ENCODE assay signal across 26 mouse cellular contexts in the genomic region with DNA sequence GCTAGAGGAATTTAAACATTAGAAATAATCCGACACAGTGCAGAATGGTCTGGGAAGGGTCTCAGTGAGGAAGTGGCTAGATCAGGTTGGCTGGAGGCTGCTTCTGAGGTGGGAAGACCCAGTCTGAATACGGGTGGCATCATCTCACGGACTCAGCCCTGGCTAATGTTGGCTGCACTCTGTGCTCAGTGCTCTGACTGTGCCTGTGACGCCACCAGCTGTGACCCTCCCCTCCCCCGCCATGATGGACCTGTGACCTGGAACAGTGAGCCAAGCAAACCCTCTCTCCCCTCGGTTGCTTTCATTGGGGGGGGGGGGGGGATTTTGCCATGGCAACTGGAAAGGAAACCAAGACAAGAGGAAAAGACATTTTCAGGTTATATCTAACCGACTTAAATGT.
DNase-seq lines count a peak whose midpoint lies in the region; ATAC-seq and TF ChIP-seq lines count a peak whose summit lies in the region.
"Had no signal": no experiment of that assay in that cellular context is flagged by ENCODE, and none has a peak within 500 bp of the region (broad histone marks: within the 10 kb centered on the region; RNA-seq: fewer than 3 reads in every experiment).

No protein-coding gene starts in this region.

- H3K27ac ChIP-seq in heart, embryonic 11.5 days (ENCODE audit: low read depth, low read length), result no peak overlapping the region
- no peak overlapping the region for H3K27ac ChIP-seq in kidney, embryonic 16.5 days (ENCODE audit: low read length)
- H3K27ac ChIP-seq in liver, postnatal 0 days (ENCODE audit: low read depth), result no peak overlapping the region
- H3K27ac ChIP-seq in liver, embryonic 12.5 days, result no peak overlapping the region
- no peak overlapping the region for H3K27ac ChIP-seq in neural tube, embryonic 14.5 days (ENCODE audit: low read depth, low read length)
- H3K27ac ChIP-seq: forebrain, embryonic 13.5 days; heart, embryonic 15.5 days; intestine, embryonic 15.5 days; kidney, postnatal 0 days; layer of hippocampus, adult 2 months; left cerebral cortex, adult 2 months; limb, embryonic 13.5 days; liver, embryonic 14.5 days had no signal

- no peak overlapping the region for H3K9ac ChIP-seq in heart, embryonic 11.5 days (ENCODE audit: low read depth, low read length)
- no peak overlapping the region for H3K9ac ChIP-seq in kidney, embryonic 16.5 days (replicated peaks; ENCODE audit: low read length)
- no peak overlapping the region for H3K9ac ChIP-seq in liver, postnatal 0 days (replicated peaks)
- no peak overlapping the region for H3K9ac ChIP-seq in liver, embryonic 12.5 days
- H3K9ac ChIP-seq in neural tube, embryonic 14.5 days (replicated peaks; ENCODE audit: low read depth, low read length), result no peak overlapping the region
- H3K9ac ChIP-seq: forebrain, embryonic 13.5 days; heart, embryonic 15.5 days; intestine, embryonic 15.5 days; limb, embryonic 13.5 days; liver, embryonic 14.5 days; lung, embryonic 14.5 days had no signal

- TF ChIP-seq EP300 in liver, postnatal 0 days (IDR thresholded peaks at IDR 0.05; ENCODE audit: low read depth), result no peak

- no peak overlapping the region for H3K4me2 ChIP-seq in heart, embryonic 11.5 days
- H3K4me2 ChIP-seq in kidney, embryonic 16.5 days (replicated peaks; ENCODE audit: low read depth, low read length), result no peak overlapping the region
- H3K4me2 ChIP-seq in liver, postnatal 0 days (ENCODE audit: low read depth, low read length), result no peak overlapping the region
- no peak overlapping the region for H3K4me2 ChIP-seq in liver, embryonic 12.5 days
- H3K4me2 ChIP-seq in neural tube, embryonic 14.5 days (ENCODE audit: low read depth, low read length), result no peak overlapping the region
- H3K4me2 ChIP-seq: forebrain, embryonic 13.5 days; heart, embryonic 15.5 days; intestine, embryonic 15.5 days; limb, embryonic 13.5 days; lung, embryonic 14.5 days had no signal

- no peak for TF ChIP-seq CTCF in liver, postnatal 0 days (IDR thresholded peaks at IDR 0.05; ENCODE audit: low read depth)

- no peaks in the 10 kb centered on the region for H3K9me3 ChIP-seq in heart, embryonic 11.5 days (replicated peaks; ENCODE audit: control insufficient read depth, low read length)
- H3K9me3 ChIP-seq in kidney, embryonic 16.5 days (ENCODE audit: low read length), result no peaks in the 10 kb centered on the region
- no peaks in the 10 kb centered on the region for H3K9me3 ChIP-seq in liver, postnatal 0 days (ENCODE audit: low read length)
- no peaks in the 10 kb centered on the region for H3K9me3 ChIP-seq in liver, embryonic 12.5 days (replicated peaks)
- no peaks in the 10 kb centered on the region for H3K9me3 ChIP-seq in neural tube, embryonic 14.5 days (ENCODE audit: control insufficient read depth, low read length)
- H3K9me3 ChIP-seq: forebrain, embryonic 13.5 days; heart, embryonic 15.5 days; intestine, embryonic 15.5 days; limb, embryonic 13.5 days had no signal

- H3K27me3 ChIP-seq in heart, embryonic 11.5 days (ENCODE audit: control insufficient read depth, insufficient read depth, low read length), result no peaks in the 10 kb centered on the region
- H3K27me3 ChIP-seq in kidney, embryonic 16.5 days (ENCODE audit: insufficient read depth, low read length), result no peaks in the 10 kb centered on the region
- no peaks in the 10 kb centered on the region for H3K27me3 ChIP-seq in liver, postnatal 0 days (ENCODE audit: insufficient read depth, low read length)
- H3K27me3 ChIP-seq in liver, embryonic 12.5 days (replicated peaks), result no peaks in the 10 kb centered on the region
- no peaks in the 10 kb centered on the region for H3K27me3 ChIP-seq in neural tube, embryonic 14.5 days (ENCODE audit: control insufficient read depth, insufficient read depth, low read length)
- H3K27me3 ChIP-seq: forebrain, embryonic 13.5 days; heart, embryonic 15.5 days; intestine, embryonic 15.5 days; limb, embryonic 13.5 days had no signal

- no peak for ATAC-seq in heart, embryonic 11.5 days (replicated peaks; ENCODE audit: insufficient number of reproducible peaks, low FRiP score, low TSS enrichment)
- ATAC-seq in kidney, embryonic 16.5 days (ENCODE audit: low FRiP score, low TSS enrichment), result 0 out of 2 replicates have a peak, but pooled peaks have one; percentile 61
- no peak for ATAC-seq in liver, postnatal 0 days
- ATAC-seq in liver, embryonic 12.5 days, result no peak
- peak; percentile 31; the same call in 1 of the 2 replicates for ATAC-seq in neural tube, embryonic 14.5 days (ENCODE audit: low read depth)
- ATAC-seq: forebrain, embryonic 13.5 days; hindbrain, embryonic 16.5 days; intestine, embryonic 15.5 days; midbrain, embryonic 16.5 days; Patski had no signal

- peak; percentile 66 for DNase-seq in heart, adult 11 months
- DNase-seq in kidney, adult 18-20 months, result no peak
- peak; percentile 16 for DNase-seq in liver, postnatal 0 days
- no peak for DNase-seq in right cerebral cortex, postnatal 36 days (ENCODE audit: low spot score in 2 of 2)
- DNase-seq: adrenal gland, postnatal 10 days; cerebellum, adult 11-12 months; cerebellum, adult 9-11 months; gastrocnemius, postnatal 10 days; lung, postnatal 14 days; thymus, postnatal 4 days had no signal

- WGBS in heart, embryonic 11.5 days (ENCODE audit: insufficient replicate concordance), result 45% methylated on average over 7 of the region's 7 CpGs
- WGBS in kidney, embryonic 16.5 days, result 27% methylated on average over 7 of the region's 7 CpGs
- 59% methylated on average over 7 of the region's 7 CpGs for WGBS in liver, postnatal 0 days (ENCODE audit: insufficient replicate concordance)
- 50% methylated on average over 7 of the region's 7 CpGs for WGBS in liver, embryonic 12.5 days (ENCODE audit: insufficient replicate concordance)
- 43% methylated on average over 7 of the region's 7 CpGs for WGBS in neural tube, embryonic 14.5 days

- no peak overlapping the region for H3K4me3 ChIP-seq in heart, embryonic 11.5 days (ENCODE audit: low read depth, low read length)
- H3K4me3 ChIP-seq in kidney, embryonic 16.5 days (ENCODE audit: low read length), result no peak overlapping the region
- no peak overlapping the region for H3K4me3 ChIP-seq in liver, postnatal 0 days (ENCODE audit: low read depth, low read length)
- H3K4me3 ChIP-seq in liver, embryonic 12.5 days, result no peak overlapping the region
- no peak overlapping the region for H3K4me3 ChIP-seq in neural tube, embryonic 14.5 days (ENCODE audit: low read depth, low read length)
- H3K4me3 ChIP-seq: forebrain, embryonic 13.5 days; heart, embryonic 15.5 days; intestine, embryonic 15.5 days; layer of hippocampus, adult 2 months; left cerebral cortex, adult 2 months; limb, embryonic 13.5 days had no signal

- no peaks in the 10 kb centered on the region; the same call in 1 of the 2 replicates for H3K4me1 ChIP-seq in heart, embryonic 11.5 days (ENCODE audit: control insufficient read depth, insufficient read depth, low read length)
- 0 out of 2 replicates have a peak, but pooled peaks cover 4% of the 10 kb centered on the region for H3K4me1 ChIP-seq in kidney, embryonic 16.5 days (ENCODE audit: insufficient read depth, low read length)
- H3K4me1 ChIP-seq in liver, postnatal 0 days (ENCODE audit: insufficient read depth), result no peaks in the 10 kb centered on the region
- H3K4me1 ChIP-seq in liver, embryonic 12.5 days, result no peaks in the 10 kb centered on the region
- H3K4me1 ChIP-seq in neural tube, embryonic 14.5 days (ENCODE audit: control insufficient read depth, insufficient read depth, low read length), result no peaks in the 10 kb centered on the region
- H3K4me1 ChIP-seq: forebrain, embryonic 13.5 days; intestine, embryonic 15.5 days; limb, embryonic 13.5 days had no signal

- no peaks in the 10 kb centered on the region for H3K36me3 ChIP-seq in heart, embryonic 11.5 days (ENCODE audit: control insufficient read depth, insufficient read depth, low read length)
- no peaks in the 10 kb centered on the region for H3K36me3 ChIP-seq in kidney, embryonic 16.5 days (ENCODE audit: insufficient read depth, low read length)
- no peaks in the 10 kb centered on the region for H3K36me3 ChIP-seq in liver, postnatal 0 days (replicated peaks; ENCODE audit: insufficient read depth, low read length)
- no peaks in the 10 kb centered on the region for H3K36me3 ChIP-seq in liver, embryonic 12.5 days
- H3K36me3 ChIP-seq in neural tube, embryonic 14.5 days (ENCODE audit: control insufficient read depth, insufficient read depth, low read length), result no peaks in the 10 kb centered on the region
- H3K36me3 ChIP-seq: heart, embryonic 15.5 days; intestine, embryonic 15.5 days; limb, embryonic 13.5 days had no signal

Comparison
In these comparisons a context has a peak if more than half of its experiments do, and no peak if none do; other contexts are left out.
1. DNase-seq: peak in heart, adult 11 months (single experiment) and liver, postnatal 0 days (single experiment); none in kidney, adult 18-20 months (single experiment) and right cerebral cortex, postnatal 36 days (0 of 2).
2. ATAC-seq: peak in kidney, embryonic 16.5 days (single experiment) and neural tube, embryonic 14.5 days (single experiment); none in heart, embryonic 11.5 days (single experiment), liver, postnatal 0 days (single experiment) and liver, embryonic 12.5 days (single experiment).